Mouse (Mus musculus) CH12.LX (cell line): ENCODE data around the gene Zdhhc18. TPM values are rescaled to one million over a fixed set of nuclear protein-coding genes. Genes with fewer than 3 reads are reported as not detected.

Experiments
- DNase-seq: peaks from one replicate; pipeline ENCODE4 v3.0.0-alpha.2; 2013; ENCODE audit errors: extremely low read depth
- H3K27ac ChIP-seq: 2 replicates; pipeline ENCODE4 v1.5.1; 2012; ENCODE audit warnings: low read depth, mild to moderate bottlenecking, control low read depth, moderate library complexity; ENCODE audit not compliant: insufficient read depth
- H3K27me3 ChIP-seq: replicated peaks from 2 replicates; pipeline ENCODE3; 2012; ENCODE audit warnings: inconsistent platforms
- H3K36me3 ChIP-seq, 2 experiments: replicated peaks in 1 of 2; 2 replicates each; pipeline versions ENCODE3 to v1.6.1; 2012; ENCODE audit warnings: inconsistent platforms in 1 of 2, low read length in 1 of 2, mild to moderate bottlenecking in 1 of 2, mixed read lengths in 1 of 2, moderate library complexity in 1 of 2; ENCODE audit not compliant: control insufficient read depth in 1 of 2, insufficient read depth in 1 of 2
- H3K4me1 ChIP-seq, 2 experiments: 2 replicates each; pipeline ENCODE4 v1.6.1; 2012; ENCODE audit warnings: inconsistent platforms in 1 of 2, moderate library complexity in 1 of 2; ENCODE audit not compliant: insufficient read depth in 2 of 2, control insufficient read depth in 1 of 2
- H3K4me2 ChIP-seq: 2 replicates; pipeline ENCODE4 v1.6.1; 2012; ENCODE audit warnings: low read depth, mild to moderate bottlenecking, control low read depth; ENCODE audit not compliant: poor library complexity, insufficient read depth, severe bottlenecking
- H3K4me3 ChIP-seq, 3 experiments: fragments of 150-350 bp in 1 of 3; sonication (generic) in 1 of 3; replicated peaks in 1 of 3; 2 replicates each; pipeline versions ENCODE3 to v1.5.1; 2011 to 2012; ENCODE audit warnings: low read depth in 2 of 3, low read length in 2 of 3, mild to moderate bottlenecking in 2 of 3, moderate library complexity in 2 of 3, control low read depth in 1 of 3, improper control_type of control experiment in 1 of 3, inconsistent platforms in 1 of 3, mixed read lengths in 1 of 3; ENCODE audit not compliant: poor library complexity in 1 of 3
- H3K79me2 ChIP-seq: replicated peaks from 2 replicates; pipeline ENCODE4 v1.6.1; 2012; ENCODE audit warnings: mild to moderate bottlenecking, moderate library complexity; ENCODE audit not compliant: control insufficient read depth, poor library complexity, insufficient read depth, severe bottlenecking; ENCODE audit errors: extremely low read depth
- H3K9ac ChIP-seq: 2 replicates; pipeline ENCODE4 v1.6.1; 2012; ENCODE audit warnings: low read depth, mild to moderate bottlenecking, control low read depth, moderate library complexity; ENCODE audit not compliant: insufficient read depth
- H3K9me3 ChIP-seq: replicated peaks from 2 replicates; pipeline ENCODE3; 2012; ENCODE audit warnings: low read length, inconsistent platforms, mixed read lengths
- BHLHE40 ChIP-seq: IDR thresholded peaks from 2 replicates; pipeline ENCODE4 v1.6.1; 2011; ENCODE audit warnings: mild to moderate bottlenecking, low read depth, low read length, improper control_type of control experiment
- CHD1 ChIP-seq: IDR thresholded peaks from 2 replicates; pipeline ENCODE4 v1.6.1; 2012; ENCODE audit warnings: low read depth, low read length, improper control_type of control experiment, inconsistent platforms
- E2F4 ChIP-seq: IDR thresholded peaks from 2 replicates; pipeline ENCODE4 v1.6.1; 2011; ENCODE audit warnings: low read depth, low read length, improper control_type of control experiment; ENCODE audit not compliant: insufficient replicate concordance
- ELF1 ChIP-seq: IDR thresholded peaks from 2 replicates; pipeline ENCODE4 v1.6.1; 2014; ENCODE audit warnings: low read depth, mild to moderate bottlenecking, inconsistent platforms, low read length, improper control_type of control experiment
- GABPA ChIP-seq: IDR thresholded peaks from 2 replicates; pipeline ENCODE4 v1.6.1; 2012; ENCODE audit warnings: low read depth, low read length, improper control_type of control experiment, inconsistent platforms; ENCODE audit not compliant: insufficient replicate concordance
- HCFC1 ChIP-seq: IDR thresholded peaks from 2 replicates; pipeline ENCODE4 v1.6.1; 2012; ENCODE audit warnings: low read depth, mild to moderate bottlenecking, inconsistent platforms, low read length, improper control_type of control experiment
- JUN ChIP-seq: IDR thresholded peaks from 2 replicates; pipeline ENCODE4 v1.6.1; 2011; ENCODE audit warnings: low read depth, mild to moderate bottlenecking, low read length, improper control_type of control experiment, moderate library complexity; ENCODE audit not compliant: insufficient read depth
- MAFK ChIP-seq: IDR thresholded peaks from 2 replicates; pipeline ENCODE4 v1.6.1; 2011; ENCODE audit warnings: low read length, improper control_type of control experiment; ENCODE audit not compliant: insufficient replicate concordance
- MAX ChIP-seq: IDR thresholded peaks from 2 replicates; pipeline ENCODE4 v1.6.1; 2011; ENCODE audit warnings: low read length, improper control_type of control experiment
- MXI1 ChIP-seq: IDR thresholded peaks from 2 replicates; pipeline ENCODE4 v1.6.1; 2011; ENCODE audit warnings: mild to moderate bottlenecking, low read depth, low read length, improper control_type of control experiment
- MYC ChIP-seq: IDR thresholded peaks from 2 replicates; pipeline ENCODE4 v1.6.1; 2011; ENCODE audit warnings: low read depth, mild to moderate bottlenecking, improper control_type of control experiment, low read length
- NRF1 ChIP-seq: IDR thresholded peaks from 2 replicates; pipeline ENCODE4 v1.6.1; 2014; ENCODE audit warnings: low read depth, mild to moderate bottlenecking, inconsistent platforms, low read length, improper control_type of control experiment, moderate library complexity
- POLR2A ChIP-seq: IDR thresholded peaks from 2 replicates; pipeline ENCODE4 v1.6.1; 2011; ENCODE audit warnings: low read depth, mild to moderate bottlenecking, improper control_type of control experiment, low read length
- RAD21 ChIP-seq: IDR thresholded peaks from 2 replicates; pipeline ENCODE4 v1.6.1; 2011; ENCODE audit warnings: low read depth, mild to moderate bottlenecking, low read length, improper control_type of control experiment, moderate library complexity
- RCOR1 ChIP-seq: conservative IDR thresholded peaks from 2 replicates; pipeline ENCODE4 v1.6.1; 2012; ENCODE audit warnings: low read depth, mild to moderate bottlenecking, inconsistent platforms, low read length, improper control_type of control experiment
- SIN3A ChIP-seq: IDR thresholded peaks from 2 replicates; pipeline ENCODE4 v1.6.1; 2012; ENCODE audit warnings: low read length, improper control_type of control experiment, inconsistent platforms
- SMC3 ChIP-seq: IDR thresholded peaks from 2 replicates; pipeline ENCODE4 v1.6.1; 2011; ENCODE audit warnings: low read depth, low read length, improper control_type of control experiment
- TCF12 ChIP-seq: IDR thresholded peaks from 2 replicates; pipeline ENCODE4 v1.6.1; 2014; ENCODE audit warnings: low read depth, mild to moderate bottlenecking, inconsistent platforms, low read length, improper control_type of control experiment
- UBTF ChIP-seq: IDR thresholded peaks from 2 replicates; pipeline ENCODE4 v1.6.1; 2012; ENCODE audit warnings: low read depth, mild to moderate bottlenecking, inconsistent platforms, low read length, improper control_type of control experiment, moderate library complexity
- USF1 ChIP-seq: IDR thresholded peaks from 2 replicates; pipeline ENCODE4 v1.6.1; 2014; ENCODE audit warnings: low read depth, mild to moderate bottlenecking, inconsistent platforms, low read length, improper control_type of control experiment
- USF2 ChIP-seq: conservative IDR thresholded peaks from 2 replicates; pipeline ENCODE4 v1.6.1; 2011; ENCODE audit warnings: low read depth, low read length, improper control_type of control experiment
- ZC3H11A ChIP-seq: IDR thresholded peaks from 2 replicates; pipeline ENCODE4 v1.6.1; 2012; ENCODE audit warnings: low read depth, mild to moderate bottlenecking, inconsistent platforms, low read length, improper control_type of control experiment
- ZKSCAN1 ChIP-seq: IDR thresholded peaks from 2 replicates; pipeline ENCODE4 v1.6.1; 2012; ENCODE audit warnings: low read depth, inconsistent platforms, low read length, improper control_type of control experiment, borderline replicate concordance
- ZNF384 ChIP-seq: IDR thresholded peaks from 2 replicates; pipeline ENCODE4 v1.6.1; 2012; ENCODE audit warnings: low read depth, low read length, improper control_type of control experiment, inconsistent platforms
- dilution Hi-C: fragments of 300-500 bp; cut with MboI; formaldehyde crosslinking; loops from 2 replicates; pipeline ENCODE4 v1.14.3; 2020; ENCODE audit warnings: low sequenced_read_pairs; ENCODE audit not compliant: extremely low pct_unique_long_range_greater_than_20kb, extremely low pct_ligation_motif_present
- in situ Hi-C: fragments of 300-500 bp; cut with MboI; formaldehyde crosslinking; loops from 3 replicates; pipeline ENCODE4 v1.14.3; 2019; ENCODE audit warnings: low sequenced_read_pairs, low pct_ligation_motif_present, low pct_unique_long_range_greater_than_20kb, mixed read lengths
- polyA plus RNA-seq: library from polyadenylated mRNA; unstranded; fragments of >175 nt; gene quantifications from 2 replicates; pipeline ENCODE4 v1.2.1, GENCODE M21; 2012; ENCODE audit warnings: low read depth; ENCODE audit not compliant: insufficient read length
- total RNA-seq, 2 experiments: library from RNA; depleted of rRNA; stranded (reverse); fragments of 300-350 nt in 1 of 2; fragments of >200 nt in 1 of 2; gene quantifications; 2 replicates each; pipeline ENCODE4 v1.2.3; 2012 to 2014

The Zdhhc18 gene
- total and polyA plus RNA-seq, 3 experiments, result 15.9 to 31.0 (median 24.3) TPM

GRCm38 (mm10) chr4:133665118-133665517, 15.2 kb upstream of the Zdhhc18 start:
- Histone ChIP-seq H3K36me3 (peaks cover 6 to 38% of the 10 kb centered on the region in 2 experiments), H3K4me2 (no peak overlapping the region), H3K79me2 (no peaks in the 10 kb centered on the region), H3K27me3 (no peaks in the 10 kb centered on the region), H3K27ac (no peak overlapping the region), H3K9me3 (no peaks in the 10 kb centered on the region), H3K4me1 (peaks cover 21 to 69% of the 10 kb centered on the region in 2 experiments), H3K9ac (no peak overlapping the region), H3K4me3 (no peak overlapping the region)
- in situ Hi-C loops, result no loop called here
- TF ChIP-seq CHD1 (no peak), ZNF384 (no peak), RCOR1 (no peak), ZKSCAN1 (no peak), HCFC1 (no peak), E2F4 (no peak), ELF1 (no peak), SMC3 (no peak), JUN (no peak)
- DNase-seq, result no peak
- dilution Hi-C loops, result no loop called here

GRCm38 (mm10) chr4:133662945-133663344, 13.0 kb upstream of the Zdhhc18 start:
- no peak overlapping the region for H3K4me3 ChIP-seq
- no peak overlapping the region for H3K4me2 ChIP-seq
- H3K9ac ChIP-seq, result no peak overlapping the region
- in situ Hi-C loops (loop anchor here (5.0 kb wide), 1 partner anchor 164 kb away; no protein-coding TSS in a partner anchor), dilution Hi-C loops (no loop called here)
- TF ChIP-seq SIN3A (no peak), POLR2A (no peak), UBTF (no peak), TCF12 (no peak), MXI1 (no peak), MAX (no peak), BHLHE40 (no peak), RCOR1 (no peak), ELF1 (no peak), CHD1 (no peak), ZC3H11A (no peak), ZNF384 (no peak), MYC (no peak), USF1 (no peak), MAFK (no peak), RAD21 (no peak), JUN (no peak), GABPA (no peak), USF2 (no peak), NRF1 (no peak)
- H3K9me3 ChIP-seq, result no peaks in the 10 kb centered on the region
- no peaks in the 10 kb centered on the region for H3K79me2 ChIP-seq
- peaks cover 23 to 65% of the 10 kb centered on the region in 2 experiments for H3K4me1 ChIP-seq
- H3K27me3 ChIP-seq, result no peaks in the 10 kb centered on the region
- H3K27ac ChIP-seq, result no peak overlapping the region
- peaks cover 6 to 26% of the 10 kb centered on the region in 2 experiments for H3K36me3 ChIP-seq
- no peak for DNase-seq
